Mouse (Mus musculus) hindbrain, embryonic 11.5 days (tissue): Measurements from ENCODE around the gene Rfx4. TPM values are rescaled to one million over a fixed set of nuclear protein-coding genes. Genes with fewer than 3 reads are reported as not detected.

Experiments
- ATAC-seq: fragments of 200-750 bp; cut with Nextera tagmentation; 2 replicates; pipeline ENCODE4 v1.8.0; 2017; ENCODE audit warnings: mild to moderate bottlenecking, moderate TSS enrichment, moderate library complexity; ENCODE audit not compliant: low FRiP score
- DNase-seq: peaks from one replicate; pipeline ENCODE4 v3.0.0-alpha.2; 2015; ENCODE audit warnings: low spot score
- H3K27ac ChIP-seq: fragments of 300-500 bp; sonication (generic); 2 replicates; pipeline ENCODE4 v1.5.1; 2014; ENCODE audit warnings: mild to moderate bottlenecking, low read depth, low read length
- H3K27me3 ChIP-seq: fragments of 300-500 bp; sonication (generic); 2 replicates; pipeline ENCODE4 v1.6.1; 2014; ENCODE audit warnings: mild to moderate bottlenecking, low read length, moderate library complexity, mixed read lengths; ENCODE audit not compliant: control insufficient read depth, insufficient read depth
- H3K36me3 ChIP-seq: fragments of 300-500 bp; sonication (generic); 2 replicates; pipeline ENCODE4 v1.6.1; 2014; ENCODE audit warnings: mild to moderate bottlenecking, low read length, moderate library complexity, mixed read lengths; ENCODE audit not compliant: control insufficient read depth, insufficient read depth
- H3K4me1 ChIP-seq: fragments of 300-500 bp; sonication (generic); replicated peaks from 2 replicates; pipeline ENCODE4 v1.6.1; 2014; ENCODE audit warnings: low read length, mixed read lengths; ENCODE audit not compliant: control insufficient read depth, insufficient read depth
- H3K4me2 ChIP-seq: fragments of 300-500 bp; sonication (generic); replicated peaks from 2 replicates; pipeline ENCODE4 v1.6.1; 2014; ENCODE audit warnings: mild to moderate bottlenecking, low read depth, low read length
- H3K4me3 ChIP-seq: fragments of 300-500 bp; sonication (generic); 2 replicates; pipeline ENCODE4 v1.5.1; 2014; ENCODE audit warnings: low read depth, low read length
- H3K9ac ChIP-seq: fragments of 300-500 bp; sonication (generic); 2 replicates; pipeline ENCODE4 v1.6.1; 2014; ENCODE audit warnings: low read depth, low read length
- H3K9me3 ChIP-seq: fragments of 300-500 bp; sonication (generic); 2 replicates; pipeline ENCODE4 v1.6.1; 2016; ENCODE audit warnings: low read length; ENCODE audit not compliant: control insufficient read depth
- WGBS: fragments of 180-500 bp; shearing (Covaris S2); extraction: QIAGEN DNeasy Blood & Tissue Kit; methylation state at CpG from one replicate; pipeline ENCODE4 v1.1.7; 2014; 5-methylcytosine and 5-hydroxymethylcytosine counted together
- polyA plus RNA-seq: library from polyadenylated mRNA; unstranded; fragments of >200 nt; fragmentation: Nextera tagmentation; extraction: Ambion mirVana; gene quantifications from 2 replicates; pipeline ENCODE4 v1.2.1, GENCODE M21; 2014

The Rfx4 gene
- polyA plus RNA-seq, 1 experiment from 2014 or later, result 66.5 TPM

GRCm38 (mm10) chr10:84950384-84950783, 194.5 kb downstream of the Rfx4 start:
- H3K27ac ChIP-seq, result no peak overlapping the region
- no peaks in the 10 kb centered on the region for H3K9me3 ChIP-seq
- no peak overlapping the region for H3K4me3 ChIP-seq
- WGBS, result 79% methylated on average over 4 of the region's 4 CpGs
- H3K36me3 ChIP-seq, result no peaks in the 10 kb centered on the region
- no peaks in the 10 kb centered on the region for H3K27me3 ChIP-seq
- ATAC-seq (no peak), DNase-seq (no peak)
- no peak overlapping the region for H3K4me2 ChIP-seq
- H3K4me1 ChIP-seq, result no peaks in the 10 kb centered on the region
- no peak overlapping the region for H3K9ac ChIP-seq

- H3K4me1 ChIP-seq, result no peaks in the 10 kb centered on the region
- H3K27me3 ChIP-seq, result no peaks in the 10 kb centered on the region
- no peak overlapping the region for H3K4me2 ChIP-seq
- ATAC-seq (no peak), DNase-seq (no peak)
- H3K27ac ChIP-seq, result no peak overlapping the region
- WGBS, result 94% methylated on average over 10 of the region's 10 CpGs
- no peaks in the 10 kb centered on the region for H3K36me3 ChIP-seq
- H3K4me3 ChIP-seq, result no peak overlapping the region
- no peaks in the 10 kb centered on the region for H3K9me3 ChIP-seq
- no peak overlapping the region for H3K9ac ChIP-seq
These were observed 198.4 kb downstream of the Rfx4 start for GRCm38 (mm10) chr10:84954236-84954635.

Other genes with a start within 250 kb of the Rfx4 start
- gene Ckap4, start 222.0 kb upstream of the Rfx4 start, polyA plus RNA-seq, result 90.8 and 91.1 TPM in 2 replicates
- gene Tcp11l2, start 179.4 kb upstream of the Rfx4 start, polyA plus RNA-seq, result 11.5 and 13.0 TPM in 2 replicates
- 18.2 and 19.5 TPM in 2 replicates for gene Polr3b, start 133.8 kb upstream of the Rfx4 start, polyA plus RNA-seq
- 31.2 and 33.7 TPM in 2 replicates for gene Ric8b, start 161.6 kb downstream of the Rfx4 start, polyA plus RNA-seq